Mouse (Mus musculus) ES-E14 (cell line): ENCODE results near the gene Smo.

ENCODE experiments used
- CHD2 ChIP-seq: IDR thresholded peaks from 2 replicates; pipeline ENCODE4 v1.6.1; 2014; ENCODE audit warnings: mild to moderate bottlenecking, low read depth, low read length, inconsistent platforms
- MAFK ChIP-seq: IDR thresholded peaks from 2 replicates; pipeline ENCODE4 v1.6.1; 2014; ENCODE audit warnings: mild to moderate bottlenecking, low read depth, low read length, inconsistent platforms; ENCODE audit not compliant: insufficient read depth
- ZC3H11A ChIP-seq: IDR thresholded peaks from 2 replicates; pipeline ENCODE4 v1.6.1; 2012; ENCODE audit warnings: low read depth, mild to moderate bottlenecking, inconsistent platforms, low read length, borderline replicate concordance
- ZNF384 ChIP-seq: IDR thresholded peaks from 2 replicates; pipeline ENCODE4 v1.6.1; 2012; ENCODE audit warnings: low read depth, low read length, inconsistent platforms

- TF ChIP-seq ZNF384 (no peak), CHD2 (no peak), ZC3H11A (no peak), MAFK (no peak)
Measured at GRCm38 (mm10) chr6:29697139-29697538, 38.2 kb upstream of the Smo start.
